Mouse (Mus musculus) mammary gland, adult 2 months (tissue): ENCODE measurements around the gene Pspn. TPM values are rescaled to one million over a fixed set of nuclear protein-coding genes. Genes with fewer than 3 reads are reported as not detected.

ENCODE experiments used
- polyA plus RNA-seq: library from polyadenylated mRNA; depleted of rRNA; stranded (reverse); fragments of >200 nt; gene quantifications from 2 replicates; pipeline ENCODE4 v1.2.3, GENCODE M21; 2012; ENCODE audit warnings: low replicate concordance; rRNA removed

Gene Pspn
- not detected in 2 replicates for polyA plus RNA-seq

DNA sequence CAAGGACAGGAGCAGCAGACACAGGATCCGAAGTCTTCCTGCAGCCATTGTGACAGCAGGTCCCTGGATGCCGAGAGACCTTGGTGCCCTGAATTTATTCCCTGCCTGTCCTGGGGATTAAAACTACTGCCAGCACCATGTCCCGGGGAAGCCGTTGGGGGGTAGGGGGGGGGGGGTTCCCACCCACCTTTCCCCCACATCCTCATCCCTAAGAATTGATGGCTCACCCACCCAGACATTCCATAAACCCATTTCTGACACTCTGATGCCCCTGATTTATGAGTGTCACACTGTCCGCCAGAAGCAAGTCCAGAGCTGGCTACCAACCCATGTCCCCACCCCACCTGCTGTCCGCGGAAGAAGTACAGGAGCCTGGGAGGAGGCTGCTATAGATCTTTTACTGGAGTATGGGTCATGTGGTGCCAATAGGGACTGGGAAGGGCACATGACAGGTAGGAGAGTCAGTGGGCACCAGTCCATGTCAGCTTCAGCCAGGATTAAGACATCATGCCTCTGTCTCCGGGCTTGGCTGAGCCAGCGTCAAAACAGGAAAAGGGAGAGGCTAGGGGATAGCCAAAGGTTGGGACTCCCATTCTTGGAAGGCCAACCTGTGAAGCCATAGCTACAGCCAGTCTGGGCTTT is at the start of gene Pspn:
TSS of gene Pspn (minus strand) at position 51 of the 642 bp plus-strand sequence.

DNA sequence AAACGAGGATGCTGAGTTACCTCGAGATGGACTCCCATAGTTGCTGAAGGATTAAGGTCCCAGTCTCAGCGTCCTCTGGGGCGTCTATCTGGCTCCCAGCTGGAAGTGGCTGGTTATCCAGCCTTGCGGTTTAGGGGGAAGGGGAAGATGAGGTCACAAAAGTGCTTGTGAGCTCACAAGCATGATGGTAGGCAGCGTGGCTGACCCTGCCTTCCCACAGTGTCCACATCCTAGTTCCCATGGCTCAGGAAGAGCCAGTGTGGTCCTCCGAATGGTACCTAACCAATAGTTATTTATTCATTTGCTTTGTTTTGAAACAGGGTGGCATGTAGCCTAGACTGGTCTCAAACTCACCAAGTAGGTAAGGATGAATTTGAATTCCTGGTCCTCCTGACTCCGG is 41.7 kb upstream of the Pspn start, which contains the start of gene Slc25a41:
TSS of gene Slc25a41 (minus strand) at position 101 of the 400 bp plus-strand sequence.

DNA sequence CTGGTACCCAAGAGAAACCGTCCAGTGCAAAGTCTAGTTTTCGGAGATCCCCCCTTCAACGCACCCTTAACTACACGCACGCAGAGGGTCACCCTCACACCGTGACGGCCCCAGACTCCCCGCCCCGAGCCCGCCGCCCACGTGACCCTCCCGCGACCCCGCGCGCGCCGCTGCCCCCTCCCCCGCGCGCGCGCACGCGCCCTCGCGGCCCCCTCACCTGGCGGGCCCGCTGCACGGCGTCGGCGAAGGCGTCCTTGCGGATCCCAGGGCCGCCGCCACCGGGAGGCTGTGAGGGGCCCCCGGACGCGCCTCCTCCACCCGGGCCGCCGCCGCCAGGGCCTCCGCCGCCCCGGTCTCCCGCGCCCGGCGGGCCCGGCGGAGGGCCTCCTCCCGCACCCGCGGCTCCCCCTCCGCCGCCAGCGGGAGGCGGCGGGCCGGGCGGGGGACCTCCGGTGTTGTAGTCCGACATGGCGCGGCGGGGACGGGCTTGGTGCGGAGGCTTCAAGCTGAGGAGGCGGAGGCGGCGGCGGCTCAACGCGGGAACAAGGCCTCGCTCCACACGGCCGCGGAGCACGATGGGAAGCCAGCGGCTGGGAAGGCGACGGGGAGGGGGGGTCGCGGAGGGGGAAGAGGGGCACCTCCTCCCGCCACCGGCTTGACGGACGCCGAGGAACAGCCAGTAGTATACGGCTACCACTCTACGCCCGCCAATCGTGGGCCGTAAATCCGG is 31.3 kb upstream of the Pspn start, which contains the start of gene Khsrp:
TSS of gene Khsrp (minus strand) at position 592 of the 730 bp plus-strand sequence.

DNA sequence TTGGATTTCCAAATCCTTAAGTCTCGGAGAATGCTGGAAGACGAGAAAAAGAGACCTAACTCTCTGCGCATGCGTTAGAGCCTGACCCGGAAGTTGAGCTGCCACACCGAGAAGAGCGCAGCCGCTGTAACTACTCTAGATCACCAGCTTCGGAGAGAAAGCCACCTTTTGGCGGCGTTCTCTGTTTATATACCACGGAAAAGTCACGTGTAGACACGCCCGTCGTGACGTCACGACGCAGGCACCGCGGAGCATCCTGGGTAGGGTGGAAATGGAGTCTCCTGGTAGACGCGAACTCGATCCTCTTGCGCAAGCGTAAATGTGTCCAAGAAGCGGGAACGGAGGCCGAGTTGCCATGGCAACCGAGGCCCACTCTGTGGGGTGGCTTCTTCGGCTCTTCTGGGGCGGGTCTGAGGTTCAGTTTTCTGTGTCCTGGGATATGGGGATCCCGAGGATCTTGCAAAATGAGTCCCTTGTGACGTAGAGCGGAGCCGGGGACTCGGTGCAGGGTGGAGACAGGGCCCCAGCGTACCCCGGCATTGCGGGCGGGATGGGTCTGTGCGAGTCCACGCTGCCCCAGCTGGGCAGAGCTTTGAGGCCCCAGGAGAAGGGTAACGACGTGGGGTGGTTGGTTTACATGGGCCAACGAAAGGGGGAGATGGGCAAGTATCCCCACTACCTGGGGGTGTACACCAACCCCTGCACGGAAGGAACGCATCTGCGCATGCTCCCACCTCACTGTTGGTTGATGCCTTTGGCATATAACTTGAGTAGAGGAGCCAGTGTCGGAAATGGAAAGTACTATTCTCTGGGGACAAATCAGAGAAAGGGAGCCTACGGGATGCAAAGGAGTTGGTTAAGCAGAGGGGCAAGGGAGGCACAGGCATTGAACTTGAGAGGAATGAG is 11.7 kb upstream of the Pspn start, which contains the start of the genes Gtf2f1 and Gm17949:
TSS of gene Gtf2f1 (minus strand) at position 53 of the 906 bp plus-strand sequence.
TSS of gene Gm17949 (plus strand) at position 234 of the 906 bp plus-strand sequence.

DNA sequence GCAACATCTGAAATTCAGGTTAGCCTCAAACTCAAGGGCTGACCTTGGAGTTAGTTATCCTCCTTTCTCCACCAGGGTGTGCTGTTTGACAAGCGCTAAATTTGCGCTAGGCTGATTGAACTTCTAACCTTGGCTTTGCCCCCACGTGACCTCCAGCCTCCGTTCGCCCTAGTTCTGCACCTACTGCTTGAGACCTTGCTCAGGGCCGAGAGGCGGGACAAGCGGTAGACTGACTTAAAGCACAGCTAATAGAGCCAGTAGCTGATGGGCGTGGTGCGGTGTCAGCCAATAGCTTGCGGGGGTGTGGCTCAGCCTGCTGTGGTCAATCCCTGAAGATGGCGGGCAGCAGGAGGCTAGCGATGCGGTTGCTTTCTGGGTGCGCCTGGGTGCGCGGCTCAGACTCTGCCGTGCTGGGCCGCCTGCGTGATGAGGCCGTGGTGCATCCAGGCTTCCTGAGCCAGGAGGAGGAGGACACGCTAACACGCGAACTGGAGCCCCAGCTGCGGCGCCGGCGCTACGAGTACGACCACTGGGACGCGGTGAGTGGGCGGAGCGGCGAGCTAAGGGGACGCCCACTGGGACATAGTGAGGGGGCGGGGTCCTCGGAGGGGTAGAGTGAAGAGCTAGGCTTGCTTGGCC is 2.7 kb downstream of the Pspn start, which contains the start of gene Alkbh7:
TSS of gene Alkbh7 (plus strand) at position 311 of the 639 bp plus-strand sequence.

DNA sequence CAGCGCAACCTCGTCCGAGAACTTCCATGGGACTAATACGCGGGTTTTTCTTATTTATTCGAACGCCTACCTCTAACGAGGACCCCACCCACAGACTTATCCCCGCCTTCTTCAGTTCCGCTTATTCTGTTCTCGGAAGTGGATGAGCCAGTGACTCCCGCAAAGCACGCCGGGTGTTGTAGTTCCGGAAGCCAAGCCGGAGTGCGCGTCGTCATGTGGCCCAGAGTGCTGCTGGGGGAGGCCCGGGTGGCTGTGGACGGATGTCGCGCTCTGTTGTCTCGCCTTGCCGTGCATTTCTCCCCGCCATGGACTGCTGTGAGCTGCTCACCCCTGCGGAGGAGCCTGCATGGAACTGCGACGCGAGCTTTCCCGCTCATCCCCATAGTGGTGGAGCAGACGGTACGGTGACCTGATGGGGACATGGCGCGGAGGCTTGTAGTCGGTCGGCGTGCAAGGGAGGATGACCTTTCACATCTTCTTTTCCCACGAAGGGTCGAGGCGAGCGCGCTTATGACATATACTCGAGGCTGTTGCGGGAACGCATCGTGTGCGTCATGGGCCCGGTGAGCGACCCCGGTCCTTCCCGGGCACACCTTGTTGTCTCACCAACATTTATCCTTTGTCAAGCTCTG is 9.6 kb downstream of the Pspn start, which contains the start of gene Clpp:
TSS of gene Clpp (plus strand) at position 191 of the 632 bp plus-strand sequence.

DNA sequence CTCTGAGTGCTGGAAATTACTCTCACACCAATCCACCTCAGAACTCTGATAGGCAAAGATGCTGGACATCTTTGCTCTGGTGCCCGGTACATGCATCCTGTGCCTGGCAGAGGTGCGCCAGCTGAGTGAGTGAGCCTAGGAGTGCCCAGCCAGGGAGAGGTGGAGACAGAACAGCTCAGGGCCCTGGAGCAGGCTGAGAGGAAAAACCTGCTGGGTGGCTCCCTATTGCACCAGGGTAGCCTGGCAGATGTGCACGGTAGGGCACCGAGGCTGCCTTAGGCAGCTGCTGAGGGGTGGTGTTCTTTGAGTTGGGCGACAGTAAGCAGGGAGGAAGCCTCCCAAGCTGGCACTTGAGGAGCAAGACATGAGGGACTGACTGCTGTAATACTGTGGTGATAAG is 17.8 kb downstream of the Pspn start, which contains the start of gene Acer1:
TSS of gene Acer1 (minus strand) at position 114 of the 400 bp plus-strand sequence.

Other genes with a start within 250 kb of the Pspn start
- gene Nrtn, start 242.5 kb downstream of the Pspn start, polyA plus RNA-seq, result 12.6 and 45.0 TPM in 2 replicates
- 71.4 and 109 TPM in 2 replicates for gene Dus3l, start 235.3 kb downstream of the Pspn start, polyA plus RNA-seq
- 2.4 and 5.4 TPM in 2 replicates for gene Prr22, start 229.8 kb downstream of the Pspn start, polyA plus RNA-seq
- 17.1 and 19.0 TPM in 2 replicates for gene Rfx2, start 169.0 kb downstream of the Pspn start, polyA plus RNA-seq
- not detected in 2 replicates for gene Acsbg2, start 125.6 kb downstream of the Pspn start, polyA plus RNA-seq
- gene 1700061G19Rik, start 124.5 kb downstream of the Pspn start, polyA plus RNA-seq, result 0.05 and 0.06 TPM in 2 replicates
- 47.6 and 68.7 TPM in 2 replicates for gene Mllt1, start 64.6 kb downstream of the Pspn start, polyA plus RNA-seq
- gene Acer1, start 17.9 kb downstream of the Pspn start, polyA plus RNA-seq, result 3.9 TPM in 1 of 2 replicates, not detected in the other
- 160 and 224 TPM in 2 replicates for gene Clpp, start 9.7 kb downstream of the Pspn start, polyA plus RNA-seq
- gene Alkbh7, start 2.7 kb downstream of the Pspn start, polyA plus RNA-seq, result 32.5 and 38.7 TPM in 2 replicates
- 18.7 and 24.6 TPM in 2 replicates for gene Gtf2f1, start 11.3 kb upstream of the Pspn start, polyA plus RNA-seq
- 0.14 TPM in 1 of 2 replicates, not detected in the other for gene Gm17949, start 11.5 kb upstream of the Pspn start, polyA plus RNA-seq
- gene Khsrp, start 31.5 kb upstream of the Pspn start, polyA plus RNA-seq, result 72.3 and 123 TPM in 2 replicates
- gene Slc25a41, start 41.6 kb upstream of the Pspn start, polyA plus RNA-seq, result not detected in 2 replicates
- gene Crb3, start 59.1 kb upstream of the Pspn start, polyA plus RNA-seq, result 12.6 and 23.7 TPM in 2 replicates
- 70.0 and 84.7 TPM in 2 replicates for gene Slc25a23, start 59.8 kb upstream of the Pspn start, polyA plus RNA-seq
- 46.4 and 60.9 TPM in 2 replicates for gene Dennd1c, start 78.5 kb upstream of the Pspn start, polyA plus RNA-seq
- gene Tubb4a, start 87.8 kb upstream of the Pspn start, polyA plus RNA-seq, result 8.4 and 9.2 TPM in 2 replicates
- 5.3 and 8.6 TPM in 2 replicates for gene Tnfsf9, start 105.3 kb upstream of the Pspn start, polyA plus RNA-seq
- gene Cd70, start 149.8 kb upstream of the Pspn start, polyA plus RNA-seq, result 1.4 and 1.6 TPM in 2 replicates
- 1.5 and 4.2 TPM in 2 replicates for gene Tnfsf14, start 194.2 kb upstream of the Pspn start, polyA plus RNA-seq
- 509 and 780 TPM in 2 replicates for gene C3, start 228.1 kb upstream of the Pspn start, polyA plus RNA-seq
- 63.1 and 78.3 TPM in 2 replicates for gene Gpr108, start 248.4 kb upstream of the Pspn start, polyA plus RNA-seq
- 34.1 and 48.1 TPM in 2 replicates for gene Trip10, start 249.4 kb upstream of the Pspn start, polyA plus RNA-seq